Mouse (Mus musculus) heart, postnatal 25 days (tissue): ENCODE data around the gene Rhbg. TPM values are rescaled to one million over a fixed set of nuclear protein-coding genes. Genes with fewer than 3 reads are reported as not detected.
"Not testable (repeated sequence)": the region's sequence is repeated elsewhere in the genome, so short reads cannot be mapped to it uniquely, and the experiment has no call there.

Experiments
- DNase-seq: peaks from one replicate; pipeline ENCODE4 v3.0.0; 2022; ENCODE audit warnings: low spot score
- intact Hi-C: fragments of 180-260 bp; cut with DNase I; formaldehyde crosslinking; loops from one replicate; pipeline ENCODE4 v1.15.1; 2025
- total RNA-seq, 2 experiments: library from RNA; stranded (reverse); gene quantifications; 2 replicates each; pipeline ENCODE4 v1.2.3; 2021

Gene Rhbg
- not detected for total RNA-seq

DNA sequence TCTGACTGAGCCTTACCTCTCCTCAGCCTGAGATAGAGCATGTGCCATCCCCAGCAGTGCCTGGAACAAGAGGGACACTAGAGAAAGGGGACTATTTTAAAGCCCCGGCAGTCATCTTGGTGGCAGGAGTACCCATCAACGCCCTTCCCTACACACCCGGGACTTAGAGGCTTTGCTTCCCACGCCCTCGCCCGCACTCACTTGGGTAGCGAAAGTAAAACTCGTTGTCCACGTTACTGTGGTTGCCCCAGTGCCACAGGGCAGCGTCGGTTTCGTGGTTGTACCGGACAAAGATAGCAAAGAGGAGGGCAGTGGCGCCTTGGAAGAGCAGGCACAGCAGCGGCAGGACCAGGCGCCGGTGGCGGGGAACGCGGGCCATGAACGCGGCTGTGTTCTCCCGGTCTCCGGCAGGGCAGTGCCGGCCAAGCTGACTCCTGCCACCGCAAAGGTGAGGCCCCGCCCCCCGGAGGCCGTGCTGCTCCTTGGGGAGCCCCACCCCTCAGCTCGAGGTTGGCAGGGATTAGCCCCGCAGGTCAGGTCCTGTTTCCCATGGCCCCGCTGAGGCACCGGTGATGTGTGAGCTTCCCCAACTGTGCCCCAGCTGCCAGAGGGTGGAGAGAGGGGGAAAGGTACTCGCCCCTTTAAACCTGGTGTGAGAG lies at the start of gene Rhbg:
Gene Rhbg (minus strand): TSS at position 442 of the 659 bp plus-strand sequence.
- intact Hi-C loops: no loop called here
- DNase-seq: no peak

- intact Hi-C loops: no loop called here
- no peak for DNase-seq
Measured at GRCm38 (mm10) chr3:88299172-88299571, 44.7 kb upstream of the Rhbg start.

- intact Hi-C loops: no loop called here
- DNase-seq: no peak
Measured at GRCm38 (mm10) chr3:88297321-88297851, 42.9 kb upstream of the Rhbg start.

DNA sequence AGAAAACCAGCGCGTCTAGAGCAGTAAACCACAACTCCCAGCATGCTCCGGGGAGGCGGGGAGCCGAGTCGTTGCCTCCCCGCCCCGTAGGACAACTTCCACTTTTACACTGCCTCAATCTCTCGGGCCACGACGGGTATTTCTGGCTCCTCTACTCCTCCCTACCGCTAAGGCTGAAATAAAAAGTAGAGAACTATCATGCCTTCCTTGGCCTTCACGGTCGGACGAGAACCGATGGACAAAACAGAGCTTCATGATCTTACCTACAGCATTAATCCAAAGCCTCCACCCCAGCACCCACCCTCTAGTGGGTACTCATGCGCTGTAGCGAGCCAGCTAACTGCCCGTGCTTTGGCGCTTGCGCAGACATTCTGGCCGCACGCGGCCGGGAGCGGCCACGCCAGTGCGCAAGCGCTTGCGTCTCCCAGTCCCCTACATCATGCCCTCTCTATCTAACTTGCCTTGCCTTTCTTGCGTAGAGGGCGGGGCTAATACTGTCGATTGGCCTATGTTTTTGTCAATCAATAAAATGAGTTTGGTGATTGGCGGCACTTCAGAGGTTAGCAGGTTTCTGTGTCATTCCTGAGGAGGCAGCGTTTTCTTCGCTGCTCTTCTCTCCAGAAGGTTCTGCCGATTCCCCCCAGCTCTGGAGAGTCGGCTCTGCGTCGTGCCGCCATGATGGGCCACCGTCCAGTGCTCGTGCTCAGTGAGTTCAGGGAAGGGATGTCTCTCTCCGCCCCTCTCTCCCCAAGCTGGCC lies 42.2 kb upstream of the Rhbg start, which contains the start of the genes Tsacc and Cct3:
Gene Tsacc (minus strand): TSS at position 439 of the 758 bp plus-strand sequence.
Gene Cct3 (plus strand): TSS at position 556 of the 758 bp plus-strand sequence.
- intact Hi-C loops: no loop called here
- peak; percentile 94 for DNase-seq

GRCm38 (mm10) chr3:88296110-88296560 lies 41.6 kb upstream of the Rhbg start:
- no peak for DNase-seq
- intact Hi-C loops: no loop called here

DNA sequence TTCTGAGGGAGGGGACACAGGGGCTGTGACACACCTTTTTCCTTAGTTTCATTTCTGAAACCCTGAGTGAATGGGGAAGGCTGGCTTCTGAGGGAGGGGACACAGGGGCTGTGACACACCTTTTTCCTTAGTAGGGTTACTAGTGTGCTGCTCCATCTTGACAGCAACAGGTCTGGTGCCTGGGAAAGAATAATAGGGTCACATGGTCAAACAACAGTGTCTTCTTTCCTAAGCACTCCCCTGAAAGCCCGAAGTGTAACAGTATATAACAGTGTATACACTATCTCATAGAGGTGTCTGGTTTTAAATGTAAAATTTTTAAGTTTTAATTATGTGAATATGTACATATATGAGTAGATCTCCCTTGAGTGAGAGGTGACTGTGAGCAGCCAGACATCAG lies 40.8 kb upstream of the Rhbg start:
- DNase-seq, intact Hi-C loops: not testable (repeated sequence)

GRCm38 (mm10) chr3:88291970-88292369 lies 37.5 kb upstream of the Rhbg start:
- intact Hi-C loops: no loop called here
- DNase-seq: no peak

DNA sequence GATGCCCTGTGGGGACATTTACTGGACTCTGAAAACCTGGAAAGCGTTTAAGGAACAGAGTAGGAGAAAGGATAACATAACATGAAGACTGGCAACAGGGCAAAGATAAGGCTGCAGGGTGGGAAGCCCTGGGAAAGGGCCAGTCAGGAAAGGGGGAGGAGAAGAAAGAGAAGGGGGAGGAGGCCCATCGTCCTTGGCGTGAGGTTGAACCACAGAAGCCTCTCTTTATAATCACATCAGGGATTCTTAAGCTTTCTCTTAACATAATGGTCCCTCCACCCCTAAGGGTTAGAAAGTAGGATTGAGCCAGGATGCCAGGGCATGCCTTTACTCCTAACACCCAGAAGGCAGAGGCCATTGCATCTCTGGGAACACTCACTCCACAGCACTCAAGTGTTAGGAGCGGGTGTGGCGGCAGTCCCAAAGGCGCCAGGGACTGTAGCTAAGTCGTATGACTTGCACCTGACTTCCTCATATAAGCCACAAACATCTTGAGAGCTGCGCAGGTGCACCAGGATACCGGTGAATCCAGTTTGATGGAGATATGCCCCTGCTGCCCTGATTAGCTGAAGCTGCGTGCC lies 33.7 kb upstream of the Rhbg start:
- intact Hi-C loops, DNase-seq: not testable (repeated sequence)

DNA sequence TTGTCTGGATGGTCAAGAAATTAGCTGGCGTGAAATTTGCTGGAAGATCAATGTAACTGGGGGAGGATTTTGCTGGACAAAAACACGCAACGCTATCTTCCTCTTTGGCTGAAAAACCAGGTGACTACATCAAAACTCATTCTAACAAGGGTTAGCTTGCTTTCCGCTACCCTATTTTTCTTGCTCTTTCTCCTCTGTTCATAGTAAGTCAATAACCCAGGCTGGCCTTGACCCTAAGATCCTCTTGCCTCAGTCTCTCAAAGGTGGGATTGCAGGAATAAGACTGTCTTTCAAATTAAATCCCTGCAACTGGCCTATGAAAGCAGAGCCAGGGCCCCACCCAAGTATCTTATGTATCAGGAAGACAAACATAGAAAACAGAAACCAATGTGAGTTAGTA lies 32.6 kb upstream of the Rhbg start, which contains the start of gene Gm38392:
Gene Gm38392 (minus strand): TSS at position 101 of the 400 bp plus-strand sequence.
- no peak for DNase-seq
- intact Hi-C loops: no loop called here

GRCm38 (mm10) chr3:88285565-88285895 lies 31.0 kb upstream of the Rhbg start:
- intact Hi-C loops, DNase-seq: not testable (repeated sequence)

- intact Hi-C loops, DNase-seq: not testable (repeated sequence)
Measured at GRCm38 (mm10) chr3:88284815-88285564, 30.5 kb upstream of the Rhbg start.

GRCm38 (mm10) chr3:88281141-88281916 lies 26.8 kb upstream of the Rhbg start:
- intact Hi-C loops, DNase-seq: not testable (repeated sequence)

DNA sequence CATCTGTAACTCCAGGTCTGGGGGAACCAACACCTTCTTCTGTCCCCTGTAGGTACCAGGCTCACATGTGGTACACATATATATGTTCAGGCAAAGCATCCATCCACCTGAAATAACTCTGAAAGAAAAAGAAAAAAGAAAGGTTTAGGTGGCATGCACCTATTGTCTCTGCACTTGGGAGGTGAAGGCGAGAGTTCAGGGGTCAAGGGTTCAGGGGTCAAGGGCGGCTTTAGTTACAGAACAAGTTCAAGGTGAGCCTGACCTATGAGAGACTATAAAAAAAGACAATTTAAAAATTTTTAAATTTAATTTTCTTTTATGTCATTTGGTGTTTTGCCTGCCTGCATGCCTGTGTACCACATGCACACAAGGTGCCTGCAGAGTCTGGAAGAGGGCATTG lies 25.5 kb upstream of the Rhbg start:
- DNase-seq: no peak
- intact Hi-C loops: no loop called here

GRCm38 (mm10) chr3:88276529-88277143 lies 22.1 kb upstream of the Rhbg start:
- no peak for DNase-seq
- intact Hi-C loops: no loop called here

GRCm38 (mm10) chr3:88276121-88276520 lies 21.6 kb upstream of the Rhbg start:
- intact Hi-C loops: no loop called here

DNA sequence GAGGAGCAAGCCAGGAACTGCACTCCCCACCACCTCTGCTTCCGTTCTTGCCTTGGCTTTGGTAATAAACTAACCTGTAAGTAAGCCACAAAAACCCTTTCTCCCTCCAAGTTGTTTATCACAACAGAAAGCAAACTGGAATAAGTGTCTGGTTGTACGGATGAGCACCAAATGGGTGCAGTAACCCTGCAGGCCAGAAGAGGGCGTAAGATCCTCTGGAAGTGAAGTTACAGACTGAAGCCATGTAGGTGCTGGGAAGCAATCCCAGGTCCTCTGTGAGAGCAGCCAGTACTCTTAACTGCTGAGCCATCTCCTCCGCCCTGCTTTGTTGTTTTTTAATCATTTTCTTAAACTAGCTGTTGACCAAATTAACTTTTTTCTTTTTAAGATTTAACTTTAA lies 19.5 kb upstream of the Rhbg start:
- DNase-seq: no peak
- intact Hi-C loops: no loop called here

More at GRCm38 (mm10) chr3:88276121-88276520, 21.6 kb upstream of the Rhbg start:
- DNase-seq: no peak

- intact Hi-C loops: no loop called here
- no peak for DNase-seq
Measured at GRCm38 (mm10) chr3:88271859-88272258, 17.4 kb upstream of the Rhbg start.

DNA sequence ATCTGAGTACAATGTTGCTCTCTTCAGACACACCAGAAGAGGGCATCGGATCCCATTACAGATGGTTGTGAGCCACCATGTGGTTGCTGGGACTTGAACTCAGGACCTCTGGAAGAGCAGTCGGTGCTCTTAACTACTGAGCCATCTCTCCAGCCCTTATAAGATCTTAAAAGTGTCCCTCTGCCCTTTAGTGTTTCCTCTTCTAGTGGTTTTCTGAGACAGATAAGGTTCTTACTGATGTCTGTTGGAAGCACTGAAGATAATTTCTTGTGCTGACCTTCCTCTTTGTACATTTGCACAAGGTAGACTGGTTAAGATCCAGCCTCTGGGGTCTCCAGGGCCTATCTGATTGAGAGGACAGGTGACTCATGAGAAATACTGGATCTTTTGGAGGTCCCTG lies 16.8 kb upstream of the Rhbg start:
- DNase-seq, intact Hi-C loops: not testable (repeated sequence)

DNA sequence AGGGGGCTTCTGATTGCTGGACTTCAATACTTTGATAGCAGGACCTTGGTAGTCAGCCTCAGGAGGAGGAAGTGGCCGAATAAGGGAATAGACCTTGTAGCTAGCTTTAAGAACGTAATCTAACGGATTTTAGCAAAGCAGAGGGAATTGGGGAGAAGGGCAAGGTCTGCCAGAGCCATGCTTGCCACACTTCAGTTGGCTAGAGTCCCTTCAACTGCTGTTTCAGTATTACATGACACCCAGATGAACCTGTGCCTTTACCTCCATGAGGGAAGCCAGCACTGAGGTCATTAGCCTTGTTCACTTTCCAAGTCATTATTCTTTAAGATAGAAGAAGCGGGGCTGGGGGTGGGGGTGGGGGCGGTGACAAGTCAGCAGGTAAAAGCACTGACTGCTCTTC lies 14.5 kb upstream of the Rhbg start:
- no peak for DNase-seq
- intact Hi-C loops: no loop called here
